Mouse (Mus musculus): ENCODE measurements around the gene Fut2.
"Not testable (repeated sequence)": the region's sequence is repeated elsewhere in the genome, so short reads cannot be mapped to it uniquely, and the experiment has no call there.

Gene Fut2

DNA sequence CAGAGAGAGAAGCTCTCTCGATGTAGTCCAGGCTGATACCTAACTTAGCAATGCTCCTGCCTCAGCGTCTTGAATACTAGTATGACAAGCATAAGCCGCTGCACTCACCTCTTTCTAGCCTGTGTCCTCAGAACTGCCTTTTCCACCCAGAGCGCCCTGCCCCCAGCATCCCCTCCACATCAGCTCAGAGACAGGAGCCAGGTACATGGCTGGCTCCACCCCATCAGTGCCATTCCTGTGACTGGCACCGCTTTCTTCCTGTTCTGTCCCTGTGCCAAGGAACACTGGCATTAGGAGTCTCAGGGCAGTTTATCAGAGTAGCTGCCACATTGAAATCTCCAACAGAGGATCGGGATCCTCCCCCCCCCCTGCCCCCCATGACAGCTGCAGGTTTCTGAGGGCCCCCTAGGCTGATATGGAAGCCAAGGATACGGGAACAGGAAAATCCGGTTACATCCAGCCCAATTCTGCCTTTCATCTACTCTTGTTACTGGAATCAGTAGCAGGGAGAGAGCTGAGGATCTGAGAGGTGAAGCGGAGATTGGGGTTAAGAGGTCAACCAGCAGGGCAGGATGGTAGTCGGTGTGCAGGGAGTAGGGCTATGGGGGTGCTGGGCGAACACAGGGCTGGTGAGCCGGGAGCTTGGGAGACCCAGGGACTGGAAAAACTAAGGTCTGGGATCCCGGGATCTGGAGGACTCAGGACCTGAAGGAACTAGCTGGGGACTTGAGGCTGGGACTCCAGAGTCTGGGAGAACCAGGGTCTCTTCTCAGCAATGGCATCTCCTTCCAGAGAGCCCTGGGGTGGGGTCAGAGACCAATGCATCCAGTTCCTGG lies 673 bp downstream of the Fut2 start:
- no peaks in the 10 kb centered on the region for H3K36me3 ChIP-seq (ENCODE audit: control insufficient read depth, insufficient read depth, low read length, poor library complexity, severe bottlenecking)
- H3K27me3 ChIP-seq (ENCODE audit: control insufficient read depth, insufficient read depth, low read length, poor library complexity, severe bottlenecking) = no peaks in the 10 kb centered on the region
- DNase-seq (ENCODE audit: low read depth, low spot score) = no peak

DNA sequence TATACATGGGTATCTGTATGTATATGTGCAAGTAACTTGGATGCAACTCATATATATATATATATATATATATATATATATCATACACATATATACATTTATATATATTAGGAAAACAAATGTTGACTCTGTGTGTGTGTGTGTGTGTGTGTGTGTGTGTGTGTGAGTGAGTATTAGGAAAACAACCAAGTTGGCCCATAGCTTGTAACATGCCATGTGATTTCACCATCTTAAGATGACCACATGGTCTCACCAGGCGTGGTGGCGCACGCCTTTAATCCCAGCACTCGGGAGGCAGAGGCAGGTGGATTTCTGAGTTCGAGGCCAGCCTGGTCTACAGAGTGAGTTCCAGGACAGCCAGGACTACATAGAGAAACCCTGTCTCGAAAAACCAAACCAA lies 4.5 kb downstream of the Fut2 start:
- DNase-seq (ENCODE audit: low read depth, low spot score); H3K27me3 ChIP-seq (ENCODE audit: control insufficient read depth, insufficient read depth, low read length, poor library complexity, severe bottlenecking); H3K36me3 ChIP-seq (ENCODE audit: control insufficient read depth, insufficient read depth, low read length, poor library complexity, severe bottlenecking): not testable (repeated sequence)

DNA sequence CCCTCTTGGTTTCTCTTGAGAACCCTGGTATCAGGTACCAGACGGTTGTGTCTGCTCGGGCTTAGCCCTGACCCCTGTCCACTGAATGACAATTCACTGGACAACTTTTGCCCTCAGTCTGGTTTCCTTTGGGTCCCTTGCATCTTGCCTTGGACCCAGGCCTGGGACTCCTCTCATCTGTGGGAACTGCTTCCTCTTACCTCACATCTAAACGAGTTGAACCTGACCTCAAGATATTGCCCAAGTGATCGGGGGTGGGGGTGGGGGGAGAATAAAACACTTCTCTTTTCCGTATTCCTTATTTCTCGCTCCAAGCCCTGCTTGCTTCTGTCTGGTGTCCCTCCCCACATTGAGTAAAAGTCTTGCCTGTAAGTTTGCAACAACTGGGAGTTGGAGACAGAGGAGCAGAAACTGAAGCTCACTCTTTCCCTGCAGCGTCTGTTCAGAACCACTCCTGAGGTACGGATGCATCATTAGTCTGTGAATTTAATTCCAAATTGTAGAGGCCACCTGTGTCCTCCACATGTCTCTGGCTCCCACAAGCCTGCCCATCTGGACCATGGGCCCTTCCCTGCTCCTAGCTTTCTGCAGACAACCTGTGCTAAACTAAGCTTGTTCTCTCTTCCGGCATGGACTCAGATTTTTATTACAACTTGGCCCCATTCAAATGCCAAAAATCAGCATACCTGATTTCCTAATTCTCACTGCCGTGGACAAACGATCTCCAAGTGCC lies 5.3 kb downstream of the Fut2 start:
- DNase-seq (ENCODE audit: low read depth, low spot score) = no peak
- Histone ChIP-seq H3K36me3 (ENCODE audit: control insufficient read depth, insufficient read depth, low read length, poor library complexity, severe bottlenecking) (no peaks in the 10 kb centered on the region), H3K27me3 (ENCODE audit: control insufficient read depth, insufficient read depth, low read length, poor library complexity, severe bottlenecking) (no peaks in the 10 kb centered on the region; the same call in 1 of the 2 replicates)

DNA sequence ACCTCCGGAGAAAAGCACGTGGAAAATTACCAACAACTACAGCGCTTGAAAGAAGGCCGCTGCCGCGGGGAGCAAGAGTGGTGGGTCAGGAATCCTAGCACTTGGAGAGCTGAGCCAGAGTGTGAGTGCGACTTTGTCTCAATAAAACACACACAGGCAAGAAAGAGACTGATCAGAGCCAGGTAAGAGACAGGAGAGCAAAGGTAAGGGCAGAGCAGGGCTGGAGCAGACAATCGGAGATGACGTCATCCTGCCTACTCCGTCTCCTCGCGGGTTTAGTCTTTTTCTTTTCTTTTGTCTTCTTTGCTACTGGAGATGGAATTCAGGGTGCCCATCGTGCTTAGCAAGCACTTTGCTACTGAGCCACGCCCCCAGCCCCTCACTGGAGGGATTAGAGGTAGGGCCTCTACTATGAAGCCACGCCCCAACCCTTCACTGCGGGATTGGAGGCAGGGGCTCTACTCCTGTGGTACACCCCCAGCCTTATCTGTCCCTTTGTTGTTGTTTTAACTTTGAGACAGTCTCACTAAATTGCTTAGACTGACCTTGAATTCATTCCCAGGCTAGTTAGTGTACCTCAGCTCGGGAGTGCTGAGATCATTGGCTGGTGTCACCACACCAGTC lies 11.7 kb downstream of the Fut2 start:
- H3K36me3 ChIP-seq (ENCODE audit: control insufficient read depth, insufficient read depth, low read length, poor library complexity, severe bottlenecking) = no peaks in the 10 kb centered on the region
- no peak for DNase-seq (ENCODE audit: low read depth, low spot score)

GRCm38 (mm10) chr7:45650484-45650883 lies 15.7 kb downstream of the Fut2 start:
- not testable (repeated sequence) for H3K27me3 ChIP-seq (ENCODE audit: control insufficient read depth, insufficient read depth, low read length, poor library complexity, severe bottlenecking); H3K36me3 ChIP-seq (ENCODE audit: control insufficient read depth, insufficient read depth, low read length, poor library complexity, severe bottlenecking); DNase-seq (ENCODE audit: low read depth, low spot score)

More for the DNA sequence above, 11.7 kb downstream of the Fut2 start:
- no peaks in the 10 kb centered on the region; the same call in 1 of the 2 replicates for H3K27me3 ChIP-seq (ENCODE audit: control insufficient read depth, insufficient read depth, low read length, poor library complexity, severe bottlenecking)

- no peaks in the 10 kb centered on the region for H3K27me3 ChIP-seq (ENCODE audit: control insufficient read depth, insufficient read depth, low read length, poor library complexity, severe bottlenecking)
- no peak for DNase-seq (ENCODE audit: low read depth, low spot score)
- H3K36me3 ChIP-seq (ENCODE audit: control insufficient read depth, insufficient read depth, low read length, poor library complexity, severe bottlenecking) = no peaks in the 10 kb centered on the region
Observed at GRCm38 (mm10) chr7:45649351-45649750, 16.8 kb downstream of the Fut2 start.

- no peaks in the 10 kb centered on the region for H3K27me3 ChIP-seq (ENCODE audit: control insufficient read depth, insufficient read depth, low read length, poor library complexity, severe bottlenecking)
- H3K36me3 ChIP-seq (ENCODE audit: control insufficient read depth, insufficient read depth, low read length, poor library complexity, severe bottlenecking) = no peaks in the 10 kb centered on the region
- no peak for DNase-seq (ENCODE audit: low read depth, low spot score)
Observed at GRCm38 (mm10) chr7:45646671-45647070, 19.5 kb downstream of the Fut2 start.

GRCm38 (mm10) chr7:45645591-45645971 lies 20.6 kb downstream of the Fut2 start:
- no peaks in the 10 kb centered on the region for H3K27me3 ChIP-seq (ENCODE audit: control insufficient read depth, insufficient read depth, low read length, poor library complexity, severe bottlenecking)
- DNase-seq (ENCODE audit: low read depth, low spot score) = no peak
- no peaks in the 10 kb centered on the region for H3K36me3 ChIP-seq (ENCODE audit: control insufficient read depth, insufficient read depth, low read length, poor library complexity, severe bottlenecking)

DNA sequence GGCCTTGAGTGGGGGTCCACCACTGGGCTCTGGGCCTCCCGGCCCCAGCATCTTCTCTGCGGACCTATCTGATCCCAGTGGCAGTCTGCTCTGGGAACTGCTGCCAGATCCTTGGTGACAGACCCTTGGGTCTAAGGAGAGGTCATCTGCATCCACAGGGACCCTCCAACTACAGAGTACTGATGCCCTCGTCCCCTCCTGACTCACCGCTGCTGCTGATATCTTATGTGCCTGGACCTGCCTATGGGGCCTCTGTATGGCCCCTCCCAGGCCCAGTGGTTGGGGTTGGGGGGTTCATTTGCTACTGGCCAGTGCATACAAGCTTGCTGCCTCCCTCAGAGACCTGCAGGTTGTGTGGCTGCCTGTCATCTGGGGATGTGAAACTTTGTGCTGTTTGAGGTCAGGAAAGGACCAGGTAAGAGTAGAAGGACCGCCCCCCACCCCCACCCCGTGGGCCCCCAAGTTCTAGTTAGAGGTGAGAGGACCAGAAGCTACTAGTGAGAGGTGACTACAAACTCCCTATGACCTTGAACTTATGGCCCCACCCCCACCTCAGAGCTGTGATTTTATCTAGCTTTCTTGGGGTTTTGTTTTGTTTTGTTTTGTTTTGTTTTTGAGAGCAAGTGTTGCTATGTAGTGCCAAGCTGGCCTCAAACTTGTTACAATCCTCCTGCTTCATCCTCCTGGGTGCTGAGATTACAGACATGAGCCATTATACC lies 21.2 kb downstream of the Fut2 start:
- H3K36me3 ChIP-seq (ENCODE audit: control insufficient read depth, insufficient read depth, low read length, poor library complexity, severe bottlenecking) = no peaks in the 10 kb centered on the region
- DNase-seq (ENCODE audit: low read depth, low spot score) = no peak
- no peaks in the 10 kb centered on the region for H3K27me3 ChIP-seq (ENCODE audit: control insufficient read depth, insufficient read depth, low read length, poor library complexity, severe bottlenecking)

- Histone ChIP-seq H3K36me3 (ENCODE audit: control insufficient read depth, insufficient read depth, low read length, poor library complexity, severe bottlenecking) (no peaks in the 10 kb centered on the region), H3K27me3 (ENCODE audit: control insufficient read depth, insufficient read depth, low read length, poor library complexity, severe bottlenecking) (no peaks in the 10 kb centered on the region)
- no peak for DNase-seq (ENCODE audit: low read depth, low spot score)
Observed at GRCm38 (mm10) chr7:45644183-45644582, 22.0 kb downstream of the Fut2 start.

DNA sequence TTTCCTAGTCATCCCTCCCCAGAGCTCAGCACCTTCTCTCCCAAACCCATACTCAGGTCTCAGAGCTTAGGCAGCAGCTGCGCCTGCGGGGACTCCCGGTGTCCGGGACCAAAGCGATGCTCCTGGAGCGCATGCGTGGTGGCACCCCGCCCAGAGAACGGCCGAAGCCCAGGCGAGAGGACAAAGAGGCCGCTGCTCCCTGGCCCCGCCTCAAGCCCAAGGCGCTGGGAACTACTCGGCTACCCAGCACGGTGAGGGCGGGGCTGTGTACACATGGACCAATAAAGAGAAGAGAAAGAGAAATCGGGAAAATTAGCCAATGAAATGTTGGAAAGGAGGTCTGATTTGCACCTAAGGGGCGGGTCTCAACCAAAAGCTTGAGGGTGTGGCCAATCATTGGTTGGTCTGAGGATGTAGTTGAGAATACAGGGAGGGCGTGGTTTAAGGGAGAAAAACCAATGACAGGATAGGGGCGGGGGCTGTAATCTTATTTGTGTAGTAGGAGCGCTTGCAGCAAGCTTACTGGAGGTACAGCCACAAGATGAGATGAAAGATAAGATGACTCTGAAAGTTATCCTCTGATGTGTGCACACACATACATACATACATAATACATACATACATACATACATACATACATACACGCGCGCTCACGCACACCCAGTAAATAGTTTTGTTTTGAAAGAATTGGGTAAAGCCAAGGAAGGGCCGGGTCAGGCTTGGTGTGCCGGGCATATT lies 22.6 kb downstream of the Fut2 start:
- DNase-seq (ENCODE audit: low read depth, low spot score) = peak; percentile 84
- H3K36me3 ChIP-seq (ENCODE audit: control insufficient read depth, insufficient read depth, low read length, poor library complexity, severe bottlenecking) = no peaks in the 10 kb centered on the region
- H3K27me3 ChIP-seq (ENCODE audit: control insufficient read depth, insufficient read depth, low read length, poor library complexity, severe bottlenecking) = no peaks in the 10 kb centered on the region

GRCm38 (mm10) chr7:45642503-45643255 lies 23.5 kb downstream of the Fut2 start:
- no peak for DNase-seq (ENCODE audit: low read depth, low spot score)

DNA sequence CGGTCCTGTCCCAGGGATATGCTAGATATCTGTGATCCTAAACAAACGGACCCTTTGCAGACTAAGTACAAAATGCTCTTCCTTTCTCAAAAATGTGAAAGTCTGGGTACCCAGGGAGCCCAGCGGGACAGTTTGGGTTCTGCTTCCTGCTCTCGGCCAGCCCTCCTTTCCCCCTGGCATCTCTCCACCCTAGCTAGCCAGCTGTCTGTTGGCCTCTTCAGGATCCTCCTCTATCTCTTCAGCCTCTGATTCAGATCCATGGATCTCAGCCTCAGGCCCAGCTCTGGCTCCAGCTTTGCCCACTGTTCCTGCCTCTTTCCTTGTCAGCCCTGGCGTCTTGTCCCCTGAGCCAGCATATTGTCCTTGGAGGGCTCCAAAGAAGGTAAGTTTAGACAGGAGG lies 24.1 kb downstream of the Fut2 start:
- H3K36me3 ChIP-seq (ENCODE audit: control insufficient read depth, insufficient read depth, low read length, poor library complexity, severe bottlenecking) = no peaks in the 10 kb centered on the region

More at GRCm38 (mm10) chr7:45642503-45643255, 23.5 kb downstream of the Fut2 start:
- no peaks in the 10 kb centered on the region for H3K36me3 ChIP-seq (ENCODE audit: control insufficient read depth, insufficient read depth, low read length, poor library complexity, severe bottlenecking)
- H3K27me3 ChIP-seq (ENCODE audit: control insufficient read depth, insufficient read depth, low read length, poor library complexity, severe bottlenecking) = no peaks in the 10 kb centered on the region

More for the DNA sequence above, 24.1 kb downstream of the Fut2 start:
- H3K27me3 ChIP-seq (ENCODE audit: control insufficient read depth, insufficient read depth, low read length, poor library complexity, severe bottlenecking) = no peaks in the 10 kb centered on the region
- no peak for DNase-seq (ENCODE audit: low read depth, low spot score)

All from splenic B cell, adult 2 months (primary cell).